Mouse (Mus musculus) cerebellum, postnatal 4 days (tissue): ENCODE data around the gene Scn1a.

Experiments used
- DNase-seq, 2 experiments: peaks; one replicate each; pipeline ENCODE4 v3.0.0; 2022; ENCODE audit warnings: low spot score in 2 of 2, mixed read lengths in 1 of 2

The Scn1a gene

GRCm38 (mm10) chr2:66440711-66441110 is at the start of gene Scn1a:
Gene Scn1a, minus strand, starts transcription at chr2:66440840.
- DNase-seq, result no peak

DNA sequence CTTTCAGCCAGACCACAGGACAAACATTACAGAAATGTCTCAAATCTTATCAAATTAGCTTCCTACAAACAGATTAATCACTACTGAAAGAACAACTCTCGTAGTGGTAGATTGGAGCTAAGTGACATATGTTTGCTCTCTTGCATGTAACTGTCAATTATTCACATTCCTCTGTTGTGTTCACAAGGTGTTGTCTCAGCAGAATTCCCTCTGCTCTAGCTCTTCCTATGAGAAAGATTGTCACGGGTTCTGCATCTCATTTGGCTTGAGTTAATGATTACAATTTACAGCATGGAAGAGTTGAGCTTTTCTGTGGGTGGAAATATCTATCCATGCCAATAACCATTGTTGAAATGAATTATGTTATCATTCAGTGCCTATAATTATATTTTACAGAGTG is 37.8 kb upstream of the Scn1a start:
- DNase-seq, result no peak

GRCm38 (mm10) chr2:66473181-66473822 is 32.7 kb upstream of the Scn1a start:
- DNase-seq, result peak in 1 of 2 experiments; percentile 13

DNA sequence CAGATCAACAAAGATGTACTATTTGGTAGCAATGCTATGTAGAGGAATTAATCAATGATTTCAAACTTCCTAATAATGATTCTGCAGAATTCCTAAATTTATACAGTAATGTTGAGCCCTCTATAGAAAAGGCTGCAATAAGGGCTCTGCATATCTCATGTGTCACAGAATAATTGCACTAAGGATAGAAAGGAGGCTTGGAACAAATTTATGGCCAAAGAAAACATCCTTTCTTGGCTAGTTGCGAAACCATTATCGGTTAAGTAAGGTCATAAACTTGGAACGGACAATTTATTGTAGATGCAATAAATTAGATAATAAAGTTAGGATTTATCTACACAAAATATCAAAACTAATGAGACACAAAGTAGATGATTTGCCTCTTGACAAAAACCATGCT is 24.8 kb upstream of the Scn1a start:
- no peak for DNase-seq

- no peak for DNase-seq
Observed at GRCm38 (mm10) chr2:66464874-66465458, 24.3 kb upstream of the Scn1a start.

DNA sequence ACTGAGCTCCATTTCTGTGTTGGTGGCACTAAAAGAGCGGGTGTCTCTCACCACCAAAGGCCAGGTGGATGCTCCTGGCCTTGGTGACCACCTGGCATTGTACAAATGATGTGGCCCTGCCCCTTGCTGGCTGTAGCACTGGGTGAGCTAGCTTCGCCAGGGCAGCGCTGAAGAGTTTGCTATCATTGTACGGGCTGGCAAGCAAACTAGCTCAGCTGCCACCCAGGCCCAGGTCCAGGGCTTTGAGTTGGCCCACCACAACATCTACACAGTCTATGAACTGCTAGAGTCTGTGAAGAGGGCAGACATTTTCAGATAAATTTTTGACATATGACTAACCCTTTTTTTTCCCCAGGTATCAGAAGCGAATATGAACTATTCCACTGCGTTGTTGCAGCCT is 23.3 kb upstream of the Scn1a start:
- no peak for DNase-seq

- DNase-seq, result no peak
Observed at GRCm38 (mm10) chr2:66462458-66462857, 21.8 kb upstream of the Scn1a start.

- DNase-seq, result peak in 1 of 2 experiments; percentile 8
Observed at GRCm38 (mm10) chr2:66439764-66440471, 722 bp downstream of the Scn1a start.

- no peak for DNase-seq
Observed at GRCm38 (mm10) chr2:66436286-66436685, 4.4 kb downstream of the Scn1a start.

DNA sequence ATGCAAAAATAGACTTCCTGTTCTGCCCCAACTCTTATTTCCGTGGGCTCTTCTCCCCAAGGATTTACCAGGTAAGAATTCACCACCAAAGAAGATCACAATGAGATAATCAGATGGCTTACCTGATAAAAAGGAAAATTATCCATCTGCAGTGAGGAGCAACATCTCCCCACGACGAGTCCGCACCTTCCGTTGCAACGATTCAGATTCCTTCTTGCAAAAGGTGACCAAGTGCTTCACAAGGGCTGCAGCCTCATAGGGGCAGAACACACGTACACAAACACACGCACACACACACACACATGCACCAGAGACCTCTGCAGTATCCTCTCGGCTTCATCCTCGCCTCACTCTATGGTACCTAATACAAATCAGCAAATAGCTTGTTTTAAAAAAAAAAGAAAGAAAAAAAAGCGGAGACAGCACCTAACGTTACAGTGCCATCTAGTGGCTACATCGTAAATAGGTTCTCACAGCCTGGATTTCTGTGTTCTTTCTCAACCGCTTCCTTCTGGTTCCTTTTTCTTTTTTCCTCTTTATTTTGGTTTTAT is 30.8 kb downstream of the Scn1a start:
- DNase-seq, result peak in 1 of 2 experiments; percentile 43

GRCm38 (mm10) chr2:66408899-66409739 is 31.5 kb downstream of the Scn1a start:
- peak in 1 of 2 experiments; percentile 47 for DNase-seq

- DNase-seq, result no peak
Observed at GRCm38 (mm10) chr2:66408456-66408855, 32.2 kb downstream of the Scn1a start.

DNA sequence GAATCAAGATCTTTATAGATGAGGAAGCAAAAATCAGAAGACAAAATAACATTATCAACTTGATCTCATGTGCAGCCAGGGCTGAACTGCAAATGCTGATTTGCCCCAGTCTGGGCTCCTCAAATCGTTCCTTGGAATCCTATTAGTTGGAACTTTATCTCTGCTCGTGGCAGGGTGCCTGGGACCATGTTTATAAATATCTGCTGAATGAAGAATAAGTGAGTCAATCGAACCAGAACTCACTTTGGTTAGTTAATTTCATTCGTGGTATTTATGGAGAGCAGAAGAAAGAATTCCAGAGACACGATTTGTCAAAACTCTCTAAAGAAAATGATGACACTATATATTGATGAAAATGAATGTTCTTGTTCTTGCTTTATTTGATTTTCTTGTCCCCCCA is 48.1 kb downstream of the Scn1a start:
- no peak for DNase-seq

DNA sequence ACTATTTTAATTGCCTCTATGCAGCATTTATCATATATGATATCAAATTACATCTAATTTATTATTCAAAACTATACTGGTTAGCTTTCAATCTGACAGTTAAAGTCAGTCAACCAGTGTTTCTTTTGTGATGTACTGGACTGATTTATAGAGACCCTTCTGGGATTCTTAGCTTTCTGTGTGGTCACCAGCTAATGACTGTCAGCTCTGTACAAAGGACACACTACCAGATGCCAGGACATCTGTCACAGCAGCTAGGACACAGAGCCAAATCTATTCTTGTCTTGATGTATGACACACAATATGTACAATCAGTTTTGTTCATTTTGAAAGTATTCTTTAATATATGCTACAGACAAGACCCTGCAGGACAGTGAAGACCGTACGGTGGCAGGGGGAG is 72.7 kb downstream of the Scn1a start:
- DNase-seq, result no peak

- no peak for DNase-seq
Observed at GRCm38 (mm10) chr2:66350590-66350989, 90.0 kb downstream of the Scn1a start.

DNA sequence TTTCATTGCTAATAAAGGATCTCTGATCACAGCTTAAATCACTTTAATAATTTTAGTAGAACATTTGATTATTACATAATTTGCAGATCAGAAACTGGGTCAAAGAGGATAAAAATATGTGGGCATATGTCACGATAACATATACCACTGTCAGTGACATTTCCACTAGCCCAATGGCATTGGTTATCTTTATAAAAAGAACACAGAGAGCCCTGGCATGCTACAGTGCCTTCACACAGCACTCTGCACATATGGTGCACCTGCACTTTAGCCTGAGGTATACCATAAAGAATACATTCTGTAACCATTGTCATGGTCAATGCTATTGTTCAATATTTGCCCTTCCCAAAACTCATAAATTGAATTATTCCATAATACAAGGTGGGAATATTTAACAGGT is 94.0 kb downstream of the Scn1a start:
- no peak for DNase-seq

- DNase-seq, result no peak
Observed at GRCm38 (mm10) chr2:66346181-66346580, 94.5 kb downstream of the Scn1a start.

DNA sequence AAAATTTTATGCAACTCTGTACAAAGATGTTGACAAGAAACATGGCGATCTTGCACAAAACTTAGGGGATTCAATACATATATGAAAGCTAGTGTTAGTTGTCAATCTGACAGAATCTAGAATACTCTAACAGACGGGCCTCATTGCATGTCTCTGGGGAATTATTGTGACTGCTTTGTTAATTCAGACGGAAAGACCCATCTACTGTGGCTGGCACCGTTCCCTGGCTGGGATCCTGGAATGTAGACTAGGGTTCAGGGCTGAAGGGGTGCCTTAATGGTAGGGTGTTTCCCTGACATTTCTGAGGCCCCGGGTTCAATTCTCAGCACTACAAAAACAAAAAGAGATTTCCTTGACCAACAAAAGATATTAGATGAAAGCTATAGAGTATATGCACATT is 103.2 kb downstream of the Scn1a start:
- peak in 1 of 2 experiments; percentile 37 for DNase-seq

- no peak for DNase-seq
Observed at GRCm38 (mm10) chr2:66336396-66336795, 104.2 kb downstream of the Scn1a start.

GRCm38 (mm10) chr2:66272551-66272950 is 168.1 kb downstream of the Scn1a start:
- no peak for DNase-seq

DNA sequence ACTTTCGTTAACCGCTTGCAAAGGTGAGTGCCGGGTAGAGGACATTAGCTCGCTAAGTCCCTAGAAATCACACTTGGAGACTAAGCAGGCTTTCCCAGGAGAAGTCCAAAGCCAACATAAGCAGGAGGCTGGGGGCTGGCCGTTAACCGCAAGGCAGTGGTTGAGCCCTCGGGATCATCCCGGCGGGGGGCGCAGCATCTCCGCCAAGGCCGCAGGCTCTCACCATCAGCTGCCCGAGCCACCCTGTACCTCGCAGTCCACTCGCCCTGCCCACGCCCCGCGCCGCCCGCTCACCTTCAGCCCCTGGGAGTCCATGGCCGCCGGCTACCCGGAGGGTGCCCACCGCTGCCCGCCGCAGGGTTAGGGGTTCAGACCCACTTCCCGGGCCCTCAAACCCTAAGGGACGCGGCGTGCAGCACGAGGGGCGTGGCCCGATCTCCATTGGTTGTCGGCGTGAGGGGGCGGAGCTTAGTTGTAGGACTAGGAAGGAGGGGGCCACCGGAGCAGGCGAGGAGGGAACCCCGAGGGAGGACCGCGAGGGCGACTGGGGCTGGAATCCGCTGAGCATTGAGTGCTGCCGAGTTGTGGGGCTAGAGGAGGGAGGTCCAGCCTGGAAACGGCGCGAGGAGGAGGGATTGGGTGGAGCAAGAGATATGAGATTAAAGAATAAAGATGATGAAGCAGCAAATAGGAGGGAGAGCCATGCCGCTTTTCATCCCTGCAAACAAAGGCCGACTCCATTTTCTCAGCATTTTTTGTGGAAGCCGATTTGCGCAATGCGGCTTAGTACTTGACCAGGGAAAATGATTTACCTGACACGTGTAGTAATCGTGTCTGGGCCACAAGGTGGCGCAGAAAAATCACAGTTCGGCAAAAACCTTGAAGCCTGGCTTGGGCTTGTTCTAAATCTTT is 184.2 kb downstream of the Scn1a start, which contains the start of gene Ttc21b:
Gene Ttc21b (minus strand): TSS at position 398 of the 912 bp plus-strand sequence.
- peak; percentile 92 to 94 for DNase-seq
